Mouse (Mus musculus): ENCODE data around the gene Rcsd1. TPM values are rescaled to one million over a fixed set of nuclear protein-coding genes. Genes with fewer than 3 reads are reported as not detected.

Gene Rcsd1
- polyA plus RNA-seq, 1 experiment from 2014 or later = 34.4 TPM

GRCm38 (mm10) chr1:165728057-165728639 is 18.6 kb upstream of the Rcsd1 start:
- no peak overlapping the region for H3K27ac ChIP-seq
- 98% methylated on average over 3 of the region's 3 CpGs for WGBS (ENCODE audit: missing documents)
- H3K79me2 ChIP-seq (ENCODE audit: inconsistent target) = no peaks in the 10 kb centered on the region
- no peak overlapping the region for H3K4me3 ChIP-seq (ENCODE audit: inconsistent target)
- H3K36me3 ChIP-seq (ENCODE audit: inconsistent target) = no peaks in the 10 kb centered on the region

- Histone ChIP-seq H3K4me3 (ENCODE audit: inconsistent target) (no peak overlapping the region), H3K36me3 (ENCODE audit: inconsistent target) (no peaks in the 10 kb centered on the region), H3K27ac (no peak overlapping the region), H3K79me2 (ENCODE audit: inconsistent target) (no peaks in the 10 kb centered on the region)
- WGBS (ENCODE audit: missing documents) = 100% methylated on average over 1 of the region's 1 CpGs
Observed at GRCm38 (mm10) chr1:165726986-165727385, 17.4 kb upstream of the Rcsd1 start.

- H3K27ac ChIP-seq = no peak overlapping the region
- no peaks in the 10 kb centered on the region for H3K36me3 ChIP-seq (ENCODE audit: inconsistent target)
- H3K4me3 ChIP-seq (ENCODE audit: inconsistent target) = no peak overlapping the region
- 83% methylated on average over 4 of the region's 4 CpGs for WGBS (ENCODE audit: missing documents)
- H3K79me2 ChIP-seq (ENCODE audit: inconsistent target) = no peaks in the 10 kb centered on the region
Observed at GRCm38 (mm10) chr1:165725039-165725644, 15.6 kb upstream of the Rcsd1 start.

GRCm38 (mm10) chr1:165724219-165725033 is 14.9 kb upstream of the Rcsd1 start:
- WGBS (ENCODE audit: missing documents) = 51% methylated on average over 10 of the region's 11 CpGs
- H3K79me2 ChIP-seq (ENCODE audit: inconsistent target) = no peaks in the 10 kb centered on the region
- H3K36me3 ChIP-seq (ENCODE audit: inconsistent target) = no peaks in the 10 kb centered on the region
- no peak overlapping the region for H3K27ac ChIP-seq
- no peak overlapping the region for H3K4me3 ChIP-seq (ENCODE audit: inconsistent target)

- Histone ChIP-seq H3K36me3 (ENCODE audit: inconsistent target) (no peaks in the 10 kb centered on the region), H3K4me3 (ENCODE audit: inconsistent target) (no peak overlapping the region), H3K27ac (no peak overlapping the region), H3K79me2 (ENCODE audit: inconsistent target) (no peaks in the 10 kb centered on the region)
- 88% methylated on average over 8 of the region's 9 CpGs for WGBS (ENCODE audit: missing documents)
Observed at GRCm38 (mm10) chr1:165722531-165723123, 13.1 kb upstream of the Rcsd1 start.

GRCm38 (mm10) chr1:165718543-165719105 is 9.1 kb upstream of the Rcsd1 start:
- Histone ChIP-seq H3K79me2 (ENCODE audit: inconsistent target) (no peaks in the 10 kb centered on the region), H3K27ac (peak overlapping the region; percentile 87), H3K36me3 (ENCODE audit: inconsistent target) (no peaks in the 10 kb centered on the region), H3K4me3 (ENCODE audit: inconsistent target) (peak overlapping the region; percentile 12)
- 6% methylated on average over 15 of the region's 15 CpGs for WGBS (ENCODE audit: missing documents)

- 6% methylated on average over 11 of the region's 11 CpGs for WGBS (ENCODE audit: missing documents)
- Histone ChIP-seq H3K4me3 (ENCODE audit: inconsistent target) (peak overlapping the region; percentile 12), H3K27ac (peak overlapping the region; percentile 87), H3K79me2 (ENCODE audit: inconsistent target) (no peaks in the 10 kb centered on the region), H3K36me3 (ENCODE audit: inconsistent target) (no peaks in the 10 kb centered on the region)
Observed at GRCm38 (mm10) chr1:165717711-165718542, 8.4 kb upstream of the Rcsd1 start.

- WGBS (ENCODE audit: missing documents) = 90% methylated on average over 4 of the region's 4 CpGs
- H3K27ac ChIP-seq = no peak overlapping the region
- no peak overlapping the region for H3K4me3 ChIP-seq (ENCODE audit: inconsistent target)
- H3K36me3 ChIP-seq (ENCODE audit: inconsistent target) = no peaks in the 10 kb centered on the region
- H3K79me2 ChIP-seq (ENCODE audit: inconsistent target) = no peaks in the 10 kb centered on the region
Observed at GRCm38 (mm10) chr1:165716426-165716825, 6.9 kb upstream of the Rcsd1 start.

- no peaks in the 10 kb centered on the region for H3K36me3 ChIP-seq (ENCODE audit: inconsistent target)
- no peak overlapping the region for H3K4me3 ChIP-seq (ENCODE audit: inconsistent target)
- WGBS (ENCODE audit: missing documents) = 97% methylated on average over 5 of the region's 5 CpGs
- no peak overlapping the region for H3K27ac ChIP-seq
- H3K79me2 ChIP-seq (ENCODE audit: inconsistent target) = no peaks in the 10 kb centered on the region
Observed at GRCm38 (mm10) chr1:165713798-165714197, 4.2 kb upstream of the Rcsd1 start.

GRCm38 (mm10) chr1:165711914-165712313 is 2.4 kb upstream of the Rcsd1 start:
- H3K27ac ChIP-seq = no peak overlapping the region
- peaks cover 13% of the 10 kb centered on the region for H3K79me2 ChIP-seq (ENCODE audit: inconsistent target)
- WGBS (ENCODE audit: missing documents) = 63% methylated on average over 5 of the region's 5 CpGs
- H3K36me3 ChIP-seq (ENCODE audit: inconsistent target) = no peaks in the 10 kb centered on the region
- no peak overlapping the region for H3K4me3 ChIP-seq (ENCODE audit: inconsistent target)

- H3K27ac ChIP-seq = no peak overlapping the region
- H3K79me2 ChIP-seq (ENCODE audit: inconsistent target) = peaks cover 43% of the 10 kb centered on the region
- WGBS (ENCODE audit: missing documents) = 65% methylated on average over 9 of the region's 9 CpGs
- no peaks in the 10 kb centered on the region for H3K36me3 ChIP-seq (ENCODE audit: inconsistent target)
- peak overlapping the region; percentile 71; the same call in 1 of the 2 replicates for H3K4me3 ChIP-seq (ENCODE audit: inconsistent target)
Observed at GRCm38 (mm10) chr1:165708686-165709380, 724 bp downstream of the Rcsd1 start.

- Histone ChIP-seq H3K27ac (peak overlapping the region; percentile 79), H3K79me2 (ENCODE audit: inconsistent target) (peaks cover 54% of the 10 kb centered on the region), H3K4me3 (ENCODE audit: inconsistent target) (peak overlapping the region; percentile 71), H3K36me3 (ENCODE audit: inconsistent target) (no peaks in the 10 kb centered on the region)
- WGBS (ENCODE audit: missing documents) = under 1% methylated on average over 32 of the region's 47 CpGs
Observed at GRCm38 (mm10) chr1:165707640-165708322, 1.8 kb downstream of the Rcsd1 start.

GRCm38 (mm10) chr1:165707241-165707639 is 2.3 kb downstream of the Rcsd1 start:
- no peaks in the 10 kb centered on the region for H3K36me3 ChIP-seq (ENCODE audit: inconsistent target)
- peaks cover 59% of the 10 kb centered on the region for H3K79me2 ChIP-seq (ENCODE audit: inconsistent target)
- peak overlapping the region; percentile 79 for H3K27ac ChIP-seq
- peak overlapping the region; percentile 71 for H3K4me3 ChIP-seq (ENCODE audit: inconsistent target)
- 4% methylated on average over 10 of the region's 10 CpGs for WGBS (ENCODE audit: missing documents)

Measured in macrophage (primary cell).